Mouse (Mus musculus) CH12.LX (cell line): ENCODE measurements around the gene Slc23a2. TPM values are rescaled to one million over a fixed set of nuclear protein-coding genes. Genes with fewer than 3 reads are reported as not detected.

Experiments
- DNase-seq: peaks from one replicate; pipeline ENCODE4 v3.0.0-alpha.2; 2013; ENCODE audit errors: extremely low read depth
- H3K27ac ChIP-seq: 2 replicates; pipeline ENCODE4 v1.5.1; 2012; ENCODE audit warnings: low read depth, mild to moderate bottlenecking, control low read depth, moderate library complexity; ENCODE audit not compliant: insufficient read depth
- H3K27me3 ChIP-seq: replicated peaks from 2 replicates; pipeline ENCODE3; 2012; ENCODE audit warnings: inconsistent platforms
- H3K36me3 ChIP-seq, 2 experiments: replicated peaks in 1 of 2; 2 replicates each; pipeline versions ENCODE3 to v1.6.1; 2012; ENCODE audit warnings: inconsistent platforms in 1 of 2, low read length in 1 of 2, mild to moderate bottlenecking in 1 of 2, mixed read lengths in 1 of 2, moderate library complexity in 1 of 2; ENCODE audit not compliant: control insufficient read depth in 1 of 2, insufficient read depth in 1 of 2
- H3K4me1 ChIP-seq, 2 experiments: 2 replicates each; pipeline ENCODE4 v1.6.1; 2012; ENCODE audit warnings: inconsistent platforms in 1 of 2, moderate library complexity in 1 of 2; ENCODE audit not compliant: insufficient read depth in 2 of 2, control insufficient read depth in 1 of 2
- H3K4me2 ChIP-seq: 2 replicates; pipeline ENCODE4 v1.6.1; 2012; ENCODE audit warnings: low read depth, mild to moderate bottlenecking, control low read depth; ENCODE audit not compliant: poor library complexity, insufficient read depth, severe bottlenecking
- H3K4me3 ChIP-seq, 3 experiments: fragments of 150-350 bp in 1 of 3; sonication (generic) in 1 of 3; replicated peaks in 1 of 3; 2 replicates each; pipeline versions ENCODE3 to v1.5.1; 2011 to 2012; ENCODE audit warnings: low read depth in 2 of 3, low read length in 2 of 3, mild to moderate bottlenecking in 2 of 3, moderate library complexity in 2 of 3, control low read depth in 1 of 3, improper control_type of control experiment in 1 of 3, inconsistent platforms in 1 of 3, mixed read lengths in 1 of 3; ENCODE audit not compliant: poor library complexity in 1 of 3
- H3K79me2 ChIP-seq: replicated peaks from 2 replicates; pipeline ENCODE4 v1.6.1; 2012; ENCODE audit warnings: mild to moderate bottlenecking, moderate library complexity; ENCODE audit not compliant: control insufficient read depth, poor library complexity, insufficient read depth, severe bottlenecking; ENCODE audit errors: extremely low read depth
- H3K9ac ChIP-seq: 2 replicates; pipeline ENCODE4 v1.6.1; 2012; ENCODE audit warnings: low read depth, mild to moderate bottlenecking, control low read depth, moderate library complexity; ENCODE audit not compliant: insufficient read depth
- H3K9me3 ChIP-seq: replicated peaks from 2 replicates; pipeline ENCODE3; 2012; ENCODE audit warnings: low read length, inconsistent platforms, mixed read lengths
- CTCF ChIP-seq, 2 experiments: IDR thresholded peaks in 1 of 2; conservative IDR thresholded peaks in 1 of 2; 2 replicates each; pipeline ENCODE4 v1.5.1; 2011 to 2012; ENCODE audit warnings: low read depth in 2 of 2, low read length in 2 of 2, improper control_type of control experiment in 1 of 2, inconsistent platforms in 1 of 2, mild to moderate bottlenecking in 1 of 2, moderate library complexity in 1 of 2
- E2F4 ChIP-seq: IDR thresholded peaks from 2 replicates; pipeline ENCODE4 v1.6.1; 2011; ENCODE audit warnings: low read depth, low read length, improper control_type of control experiment; ENCODE audit not compliant: insufficient replicate concordance
- ELF1 ChIP-seq: IDR thresholded peaks from 2 replicates; pipeline ENCODE4 v1.6.1; 2014; ENCODE audit warnings: low read depth, mild to moderate bottlenecking, inconsistent platforms, low read length, improper control_type of control experiment
- EP300 ChIP-seq: IDR thresholded peaks from 2 replicates; pipeline ENCODE4 v1.6.1; 2011; ENCODE audit warnings: low read length, improper control_type of control experiment
- JUN ChIP-seq: IDR thresholded peaks from 2 replicates; pipeline ENCODE4 v1.6.1; 2011; ENCODE audit warnings: low read depth, mild to moderate bottlenecking, low read length, improper control_type of control experiment, moderate library complexity; ENCODE audit not compliant: insufficient read depth
- JUND ChIP-seq: conservative IDR thresholded peaks from 2 replicates; pipeline ENCODE4 v1.6.1; 2011; ENCODE audit warnings: low read depth, low read length, improper control_type of control experiment
- KAT2A ChIP-seq: IDR thresholded peaks from 2 replicates; pipeline ENCODE4 v1.6.1; 2012; ENCODE audit warnings: low read length, improper control_type of control experiment, inconsistent platforms; ENCODE audit not compliant: insufficient replicate concordance
- MAX ChIP-seq: IDR thresholded peaks from 2 replicates; pipeline ENCODE4 v1.6.1; 2011; ENCODE audit warnings: low read length, improper control_type of control experiment
- MAZ ChIP-seq: IDR thresholded peaks from 2 replicates; pipeline ENCODE4 v1.6.1; 2012; ENCODE audit warnings: low read depth, mild to moderate bottlenecking, inconsistent platforms, low read length, improper control_type of control experiment, moderate library complexity
- MEF2A ChIP-seq: IDR thresholded peaks from 2 replicates; pipeline ENCODE4 v1.6.1; 2014; ENCODE audit warnings: low read depth, mild to moderate bottlenecking, inconsistent platforms, low read length, improper control_type of control experiment, borderline replicate concordance
- MXI1 ChIP-seq: IDR thresholded peaks from 2 replicates; pipeline ENCODE4 v1.6.1; 2011; ENCODE audit warnings: mild to moderate bottlenecking, low read depth, low read length, improper control_type of control experiment
- MYC ChIP-seq: IDR thresholded peaks from 2 replicates; pipeline ENCODE4 v1.6.1; 2011; ENCODE audit warnings: low read depth, mild to moderate bottlenecking, improper control_type of control experiment, low read length
- PAX5 ChIP-seq: IDR thresholded peaks from 2 replicates; pipeline ENCODE4 v1.6.1; 2012; ENCODE audit warnings: low read length, inconsistent platforms, mixed read lengths
- POLR2A ChIP-seq: IDR thresholded peaks from 2 replicates; pipeline ENCODE4 v1.6.1; 2011; ENCODE audit warnings: low read depth, mild to moderate bottlenecking, improper control_type of control experiment, low read length
- RAD21 ChIP-seq: IDR thresholded peaks from 2 replicates; pipeline ENCODE4 v1.6.1; 2011; ENCODE audit warnings: low read depth, mild to moderate bottlenecking, low read length, improper control_type of control experiment, moderate library complexity
- RCOR1 ChIP-seq: conservative IDR thresholded peaks from 2 replicates; pipeline ENCODE4 v1.6.1; 2012; ENCODE audit warnings: low read depth, mild to moderate bottlenecking, inconsistent platforms, low read length, improper control_type of control experiment
- SIN3A ChIP-seq: IDR thresholded peaks from 2 replicates; pipeline ENCODE4 v1.6.1; 2012; ENCODE audit warnings: low read length, improper control_type of control experiment, inconsistent platforms
- SMC3 ChIP-seq: IDR thresholded peaks from 2 replicates; pipeline ENCODE4 v1.6.1; 2011; ENCODE audit warnings: low read depth, low read length, improper control_type of control experiment
- TBP ChIP-seq: conservative IDR thresholded peaks from 2 replicates; pipeline ENCODE4 v1.6.1; 2011; ENCODE audit warnings: low read depth, low read length, improper control_type of control experiment
- TCF12 ChIP-seq: IDR thresholded peaks from 2 replicates; pipeline ENCODE4 v1.6.1; 2014; ENCODE audit warnings: low read depth, mild to moderate bottlenecking, inconsistent platforms, low read length, improper control_type of control experiment
- UBTF ChIP-seq: IDR thresholded peaks from 2 replicates; pipeline ENCODE4 v1.6.1; 2012; ENCODE audit warnings: low read depth, mild to moderate bottlenecking, inconsistent platforms, low read length, improper control_type of control experiment, moderate library complexity
- ZKSCAN1 ChIP-seq: IDR thresholded peaks from 2 replicates; pipeline ENCODE4 v1.6.1; 2012; ENCODE audit warnings: low read depth, inconsistent platforms, low read length, improper control_type of control experiment, borderline replicate concordance
- ZNF384 ChIP-seq: IDR thresholded peaks from 2 replicates; pipeline ENCODE4 v1.6.1; 2012; ENCODE audit warnings: low read depth, low read length, improper control_type of control experiment, inconsistent platforms
- dilution Hi-C: fragments of 300-500 bp; cut with MboI; formaldehyde crosslinking; loops from 2 replicates; pipeline ENCODE4 v1.14.3; 2020; ENCODE audit warnings: low sequenced_read_pairs; ENCODE audit not compliant: extremely low pct_unique_long_range_greater_than_20kb, extremely low pct_ligation_motif_present
- in situ Hi-C: fragments of 300-500 bp; cut with MboI; formaldehyde crosslinking; loops from 3 replicates; pipeline ENCODE4 v1.14.3; 2019; ENCODE audit warnings: low sequenced_read_pairs, low pct_ligation_motif_present, low pct_unique_long_range_greater_than_20kb, mixed read lengths
- polyA plus RNA-seq: library from polyadenylated mRNA; unstranded; fragments of >175 nt; gene quantifications from 2 replicates; pipeline ENCODE4 v1.2.1, GENCODE M21; 2012; ENCODE audit warnings: low read depth; ENCODE audit not compliant: insufficient read length
- total RNA-seq, 2 experiments: library from RNA; depleted of rRNA; stranded (reverse); fragments of 300-350 nt in 1 of 2; fragments of >200 nt in 1 of 2; gene quantifications; 2 replicates each; pipeline ENCODE4 v1.2.3; 2012 to 2014

Gene Slc23a2
- total and polyA plus RNA-seq, 3 experiments, result 10.6 to 21.7 (median 13.4) TPM

DNA sequence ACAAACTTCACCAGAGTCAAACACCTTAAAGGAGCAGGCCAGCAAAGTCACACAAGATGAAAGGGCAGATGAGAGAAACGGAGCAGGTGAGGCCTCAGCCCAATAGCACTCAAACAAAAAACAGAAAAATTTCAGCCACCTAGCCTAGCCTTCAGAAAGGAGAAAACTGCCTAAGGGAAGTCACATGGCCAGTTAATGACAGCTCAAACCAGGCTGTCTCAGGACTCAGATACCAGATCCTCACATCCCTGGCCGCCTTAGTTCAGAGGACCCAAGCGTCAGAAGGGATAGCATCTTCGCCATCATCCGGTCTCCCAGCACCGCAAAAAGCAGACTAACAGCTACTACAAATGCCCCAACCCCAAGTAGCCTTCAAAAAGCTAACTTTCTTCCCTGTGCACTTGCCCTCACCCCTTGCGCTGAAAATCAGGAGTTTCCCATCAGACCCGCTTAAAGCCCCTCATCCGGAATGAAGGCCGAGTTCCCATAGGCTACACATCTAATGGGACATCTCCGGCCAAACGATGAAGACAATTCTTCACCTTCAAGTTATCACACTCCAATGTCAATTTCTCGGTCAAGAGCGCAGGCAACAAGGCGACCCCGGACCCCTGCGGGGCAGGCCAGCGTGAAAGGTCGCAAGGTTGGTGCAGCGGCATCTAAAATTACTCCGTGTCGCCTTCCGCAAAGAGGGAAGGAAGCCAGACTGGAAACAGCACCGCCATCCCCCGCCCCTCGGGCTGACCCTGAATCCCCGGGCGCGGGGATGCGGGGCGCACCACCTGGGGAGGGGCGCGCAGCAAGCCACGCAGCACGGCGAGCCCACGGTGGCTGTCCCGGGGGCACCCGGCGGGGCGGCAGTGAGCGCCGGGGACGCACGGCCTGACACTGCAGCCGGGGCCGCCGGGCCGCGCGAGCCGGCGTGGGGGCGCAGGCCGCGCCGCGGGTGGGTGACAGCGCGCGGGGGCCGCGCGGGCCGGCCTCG, 673 bp downstream of the Slc23a2 start:
- H3K4me2 ChIP-seq, result peak overlapping the region; percentile 68
- H3K9me3 ChIP-seq, result no peaks in the 10 kb centered on the region
- peaks cover 0 to 15% of the 10 kb centered on the region in 2 experiments for H3K36me3 ChIP-seq
- H3K79me2 ChIP-seq, result peaks cover 6% of the 10 kb centered on the region; the same call in 1 of the 2 replicates
- peaks cover 6 to 38% of the 10 kb centered on the region in 2 experiments for H3K4me1 ChIP-seq
- peak; percentile 6 for DNase-seq
- no peak overlapping the region for H3K27ac ChIP-seq
- no peak for TF ChIP-seq UBTF
- no peak for TF ChIP-seq RAD21
- no peak for TF ChIP-seq ZKSCAN1
- no peak for TF ChIP-seq MXI1
- no peak for TF ChIP-seq ELF1
- no peak for TF ChIP-seq KAT2A
- TF ChIP-seq MEF2A, result no peak
- no peak for TF ChIP-seq CTCF (conservative IDR thresholded peaks at IDR 0.05 in 1 of 2, IDR thresholded peaks at IDR 0.05 in 1 of 2; ENCODE audit: low read depth in 2 of 2, low read length in 2 of 2)
- TF ChIP-seq RCOR1, result no peak
- TF ChIP-seq SIN3A, result no peak
- TF ChIP-seq POLR2A, result no peak
- no peak for TF ChIP-seq TCF12
- no peak for TF ChIP-seq MAX
- no peak for TF ChIP-seq EP300
- TF ChIP-seq JUND, result no peak
- TF ChIP-seq MAZ, result no peak
- TF ChIP-seq TBP, result no peak
- TF ChIP-seq E2F4, result no peak
- no peak for TF ChIP-seq JUN
- TF ChIP-seq MYC, result no peak
- in situ Hi-C loops (loop anchor here (25.0 kb wide), 1 partner anchor 343 kb away; no protein-coding TSS in a partner anchor), dilution Hi-C loops (no loop called here)
- no peaks in the 10 kb centered on the region for H3K27me3 ChIP-seq
- peak overlapping the region; percentile 73 for H3K9ac ChIP-seq
- H3K4me3 ChIP-seq, result peak overlapping the region; percentile 67 to 93 (median 92)

DNA sequence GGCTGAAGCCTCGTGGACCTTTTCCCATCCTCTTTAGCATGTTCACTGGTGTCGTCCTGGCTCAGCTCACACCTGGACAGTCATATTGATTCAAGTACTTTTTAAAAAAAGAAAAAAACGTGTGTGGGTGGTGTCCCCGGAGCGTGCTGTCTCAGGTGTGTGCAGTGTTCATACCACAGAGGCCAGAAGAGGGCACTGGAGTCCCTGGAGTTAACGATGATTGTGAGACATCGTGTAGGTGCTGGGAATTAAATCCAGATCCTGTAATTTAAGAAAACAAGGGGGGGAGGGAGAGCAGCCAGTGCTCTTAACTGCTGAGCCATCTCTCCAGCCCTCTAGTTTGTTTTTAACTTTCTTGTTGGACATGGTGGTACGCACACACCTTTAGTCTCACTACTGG, 2.3 kb downstream of the Slc23a2 start:
- Histone ChIP-seq H3K4me2 (no peak overlapping the region), H3K27me3 (no peaks in the 10 kb centered on the region), H3K79me2 (peaks cover 10% of the 10 kb centered on the region; the same call in 1 of the 2 replicates), H3K4me3 (no peak overlapping the region), H3K4me1 (peaks cover 6 to 45% of the 10 kb centered on the region in 2 experiments), H3K36me3 (peaks cover 0 to 26% of the 10 kb centered on the region in 2 experiments), H3K9me3 (no peaks in the 10 kb centered on the region), H3K27ac (no peak overlapping the region), H3K9ac (no peak overlapping the region)
- dilution Hi-C loops (no loop called here), in situ Hi-C loops (loop anchor here (25.0 kb wide), 1 partner anchor 345 kb away; no protein-coding TSS in a partner anchor)
- TF ChIP-seq CTCF (conservative IDR thresholded peaks at IDR 0.05 in 1 of 2, IDR thresholded peaks at IDR 0.05 in 1 of 2; ENCODE audit: low read depth in 2 of 2, low read length in 2 of 2), result peak in 1 of 2 experiments; percentile 45; a peak in 2 of 4 replicates
- peak; percentile 31; the same call in 1 of the 2 replicates for TF ChIP-seq ZNF384
- peak; percentile 43 for TF ChIP-seq RAD21
- peak; percentile 34 for TF ChIP-seq SMC3
- TF ChIP-seq PAX5, result no peak
- DNase-seq, result no peak
